Mouse (Mus musculus) lung, embryonic 16.5 days (tissue): ENCODE data around the gene Ptpn1. TPM values are rescaled to one million over a fixed set of nuclear protein-coding genes. Genes with fewer than 3 reads are reported as not detected.

ENCODE experiments used
- ATAC-seq: fragments of 200-750 bp; cut with Nextera tagmentation; 2 replicates; pipeline ENCODE4 v1.8.0; 2017; ENCODE audit warnings: low read depth, mild to moderate bottlenecking, moderate library complexity
- H3K27ac ChIP-seq: fragments of 300-500 bp; sonication (generic); 2 replicates; pipeline ENCODE4 v1.5.1; 2014; ENCODE audit warnings: mild to moderate bottlenecking, control low read depth, low read length
- H3K27me3 ChIP-seq: fragments of 300-500 bp; sonication (generic); 2 replicates; pipeline ENCODE4 v1.6.1; 2014; ENCODE audit warnings: low read depth, low read length, mixed read lengths; ENCODE audit not compliant: control insufficient read depth, insufficient read depth
- H3K36me3 ChIP-seq: fragments of 300-500 bp; sonication (generic); 2 replicates; pipeline ENCODE4 v1.6.1; 2014; ENCODE audit warnings: low read length; ENCODE audit not compliant: control insufficient read depth, insufficient read depth
- H3K4me1 ChIP-seq: fragments of 300-500 bp; sonication (generic); replicated peaks from 2 replicates; pipeline ENCODE4 v1.6.1; 2014; ENCODE audit warnings: low read length, mixed read lengths; ENCODE audit not compliant: control insufficient read depth, insufficient read depth
- H3K4me2 ChIP-seq: fragments of 300-500 bp; sonication (generic); 2 replicates; pipeline ENCODE4 v1.6.1; 2014; ENCODE audit warnings: low read depth, low read length, control low read depth
- H3K4me3 ChIP-seq: fragments of 300-500 bp; sonication (generic); 2 replicates; pipeline ENCODE4 v1.5.1; 2014; ENCODE audit warnings: mild to moderate bottlenecking, low read length, control low read depth
- H3K9ac ChIP-seq: fragments of 300-500 bp; sonication (generic); 2 replicates; pipeline ENCODE4 v1.6.1; 2014; ENCODE audit warnings: low read length, control low read depth
- H3K9me3 ChIP-seq: fragments of 300-500 bp; sonication (generic); 2 replicates; pipeline ENCODE4 v1.6.1; 2016; ENCODE audit warnings: low read length; ENCODE audit not compliant: control insufficient read depth
- WGBS: fragments of 180-500 bp; shearing (Covaris S2); extraction: QIAGEN DNeasy Blood & Tissue Kit; methylation state at CpG from one replicate; pipeline ENCODE4 v1.1.7; 2014; 5-methylcytosine and 5-hydroxymethylcytosine counted together
- polyA plus RNA-seq: library from polyadenylated mRNA; unstranded; fragments of >200 nt; fragmentation: Nextera tagmentation; extraction: Ambion mirVana; gene quantifications from 2 replicates; pipeline ENCODE4 v1.2.1, GENCODE M21; 2015

Gene Ptpn1
- polyA plus RNA-seq, 1 experiment from 2014 or later = 73.3 TPM

DNA sequence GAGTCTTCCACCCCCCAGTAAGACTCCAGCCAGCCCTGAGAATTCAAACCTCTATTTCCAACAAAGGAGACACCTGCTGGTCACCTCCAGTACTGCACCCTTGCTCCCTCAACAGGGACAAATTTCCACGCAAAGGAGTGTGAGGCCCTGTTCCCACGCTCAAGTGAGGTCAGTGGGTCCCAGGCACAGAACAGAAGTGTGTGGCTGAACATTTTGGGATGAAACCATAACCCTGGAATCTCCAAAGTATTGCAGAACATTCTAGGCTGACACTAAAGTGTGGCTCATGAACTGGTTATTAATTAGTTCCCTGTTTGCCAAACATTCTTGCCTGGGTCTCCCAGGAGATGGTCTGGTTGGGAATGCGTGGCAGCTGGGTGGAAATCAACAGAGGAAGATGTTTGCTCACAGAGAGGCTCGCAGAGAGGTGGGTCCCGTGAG is 85.1 kb downstream of the Ptpn1 start:
- Histone ChIP-seq H3K27me3 (no peaks in the 10 kb centered on the region), H3K4me1 (peaks cover 31% of the 10 kb centered on the region), H3K9ac (no peak overlapping the region), H3K4me3 (no peak overlapping the region), H3K4me2 (no peak overlapping the region), H3K36me3 (no peaks in the 10 kb centered on the region), H3K9me3 (no peaks in the 10 kb centered on the region), H3K27ac (peak overlapping the region; percentile 78)
- 19% methylated on average over 5 of the region's 5 CpGs for WGBS
- peak; percentile 15 for ATAC-seq

DNA sequence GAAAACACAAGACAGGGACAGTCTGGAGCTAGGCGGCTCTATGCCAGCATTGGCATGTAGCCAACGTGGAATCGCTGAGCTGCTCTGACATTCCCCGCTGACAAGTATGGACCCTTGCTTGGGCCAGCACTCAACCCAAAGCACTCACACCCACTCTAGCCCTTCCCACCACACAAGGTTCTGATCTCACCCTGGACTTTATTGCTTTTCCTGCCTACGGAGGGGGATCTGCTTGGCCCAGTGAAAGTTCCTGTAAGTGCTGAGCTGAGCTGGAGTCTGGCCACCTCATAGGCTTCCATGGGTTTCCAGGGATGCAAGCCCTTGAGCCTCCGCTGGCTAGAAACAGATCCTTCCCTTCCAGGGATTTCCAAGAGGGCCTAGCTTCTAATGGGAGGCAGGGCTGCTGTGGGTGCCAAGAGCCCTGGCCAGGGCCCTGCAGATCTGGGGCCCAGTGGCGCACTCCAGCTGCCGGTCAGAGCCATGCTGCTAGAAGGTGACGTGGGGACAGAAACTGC is 87.4 kb downstream of the Ptpn1 start:
- H3K4me2 ChIP-seq = no peak overlapping the region
- H3K4me1 ChIP-seq = peaks cover 27% of the 10 kb centered on the region
- ATAC-seq = peak; percentile 85
- 41% methylated on average over 9 of the region's 9 CpGs for WGBS
- H3K9me3 ChIP-seq = no peaks in the 10 kb centered on the region
- H3K27ac ChIP-seq = peak overlapping the region; percentile 94
- H3K36me3 ChIP-seq = no peaks in the 10 kb centered on the region
- no peaks in the 10 kb centered on the region for H3K27me3 ChIP-seq
- H3K9ac ChIP-seq = peak overlapping the region; percentile 8; the same call in 1 of the 2 replicates
- no peak overlapping the region for H3K4me3 ChIP-seq

DNA sequence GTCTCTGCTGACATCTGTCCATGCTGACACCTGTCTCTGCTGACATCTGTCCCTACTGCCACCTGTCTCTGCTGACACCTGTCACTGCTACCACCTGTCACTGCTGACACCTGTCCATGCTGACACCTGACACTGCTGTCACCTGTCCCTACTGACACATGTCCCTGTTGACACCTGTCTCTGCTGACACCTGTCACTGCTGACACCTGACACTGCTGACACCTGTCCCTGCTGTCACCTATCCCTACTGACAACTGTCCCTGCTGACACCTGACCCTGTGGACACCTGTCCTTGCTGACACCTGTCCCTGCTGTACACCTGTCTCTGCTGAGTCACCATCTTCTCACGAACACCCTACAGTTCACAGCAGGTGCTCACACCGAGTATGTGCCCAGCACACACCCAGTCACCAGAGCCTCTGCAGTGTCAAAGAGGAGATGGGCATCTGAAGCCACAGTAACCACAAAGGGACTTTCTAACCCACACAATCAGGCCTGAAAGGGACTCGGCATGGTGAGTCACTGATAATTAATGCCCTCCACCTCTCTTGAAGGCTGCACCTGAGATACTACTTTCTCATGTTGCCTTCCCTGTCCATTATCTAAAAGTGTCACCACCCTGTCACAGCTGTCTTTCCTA is 92.0 kb downstream of the Ptpn1 start:
- no peak overlapping the region for H3K27ac ChIP-seq
- no peak overlapping the region for H3K9ac ChIP-seq
- no peaks in the 10 kb centered on the region for H3K27me3 ChIP-seq
- H3K4me1 ChIP-seq = peaks cover 17% of the 10 kb centered on the region
- 62% methylated on average over 3 of the region's 3 CpGs for WGBS
- peaks cover 2% of the 10 kb centered on the region for H3K9me3 ChIP-seq
- H3K4me2 ChIP-seq = no peak overlapping the region
- H3K36me3 ChIP-seq = no peaks in the 10 kb centered on the region
- ATAC-seq = no peak
- no peak overlapping the region for H3K4me3 ChIP-seq

DNA sequence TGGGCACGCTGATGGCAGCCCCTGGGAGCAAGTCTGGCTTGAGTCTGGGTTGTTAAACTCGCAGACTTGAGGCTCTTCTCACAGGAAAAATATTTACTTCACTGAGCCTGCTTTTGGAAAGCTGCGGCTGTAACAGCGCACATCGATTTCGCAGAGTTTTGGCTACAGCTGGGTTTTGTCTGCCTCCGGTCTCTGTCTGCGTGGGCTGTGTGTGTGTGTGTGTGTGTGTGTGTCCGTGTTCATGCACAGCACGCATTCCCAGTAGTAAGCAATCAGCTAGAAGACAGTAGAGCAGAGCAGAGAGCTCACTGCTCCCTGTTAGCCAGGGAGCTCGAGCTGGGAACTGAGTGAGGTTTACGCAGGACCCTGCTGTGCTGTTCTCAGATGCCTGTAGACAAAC is 93.3 kb downstream of the Ptpn1 start:
- peak; percentile 90 for ATAC-seq
- no peaks in the 10 kb centered on the region for H3K27me3 ChIP-seq
- WGBS = 41% methylated on average over 12 of the region's 12 CpGs
- no peak overlapping the region for H3K4me3 ChIP-seq
- H3K36me3 ChIP-seq = no peaks in the 10 kb centered on the region
- peaks cover 7% of the 10 kb centered on the region; the same call in 1 of the 2 replicates for H3K4me1 ChIP-seq
- H3K27ac ChIP-seq = peak overlapping the region; percentile 69
- H3K9me3 ChIP-seq = peaks cover 2% of the 10 kb centered on the region
- no peak overlapping the region for H3K4me2 ChIP-seq
- no peak overlapping the region for H3K9ac ChIP-seq

DNA sequence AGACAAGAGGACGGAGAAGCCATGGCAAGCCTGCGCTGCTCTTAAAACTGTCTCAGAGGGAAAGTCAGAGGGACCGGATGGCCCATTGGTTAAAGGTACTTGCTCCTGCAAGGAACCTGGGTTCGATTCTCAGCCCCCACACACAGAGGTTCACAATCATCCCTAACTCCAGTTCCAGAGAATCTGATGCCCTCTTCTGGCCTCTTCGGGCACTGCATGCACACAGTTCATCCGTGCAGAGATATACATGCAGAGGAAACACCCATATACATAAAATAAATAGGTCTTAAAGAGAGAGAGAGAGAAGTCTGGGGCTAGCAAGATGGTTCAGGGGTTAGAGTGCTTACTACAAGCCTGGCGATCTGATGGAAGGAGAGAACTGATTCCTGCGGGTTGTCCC is 94.0 kb downstream of the Ptpn1 start:
- H3K4me1 ChIP-seq = peaks cover 7% of the 10 kb centered on the region; the same call in 1 of the 2 replicates
- H3K9me3 ChIP-seq = peaks cover 2% of the 10 kb centered on the region
- no peaks in the 10 kb centered on the region for H3K27me3 ChIP-seq
- no peak overlapping the region for H3K9ac ChIP-seq
- ATAC-seq = no peak
- no peak overlapping the region for H3K4me2 ChIP-seq
- 86% methylated on average over 8 of the region's 8 CpGs for WGBS
- H3K27ac ChIP-seq = peak overlapping the region; percentile 69
- H3K4me3 ChIP-seq = no peak overlapping the region
- H3K36me3 ChIP-seq = no peaks in the 10 kb centered on the region

DNA sequence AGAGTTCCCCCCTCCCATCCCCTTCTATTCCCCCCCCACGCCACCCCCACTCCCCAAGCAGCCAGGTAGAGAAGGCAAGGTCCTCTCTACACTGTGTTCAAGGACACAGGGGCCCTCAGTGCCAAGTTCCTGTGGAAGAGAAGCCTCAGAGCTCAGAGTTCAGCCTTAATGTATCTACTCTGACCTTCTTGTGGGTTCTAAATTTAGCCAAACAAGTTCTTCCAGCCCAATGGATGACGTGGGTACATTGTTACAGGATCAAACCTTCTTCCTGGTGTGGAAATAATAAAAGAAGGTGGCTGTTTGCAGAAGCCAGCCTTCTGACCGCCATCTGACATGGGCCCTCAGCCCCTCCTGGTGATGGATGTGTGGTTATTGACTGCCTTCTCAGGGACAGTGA is 94.6 kb downstream of the Ptpn1 start:
- Histone ChIP-seq H3K27me3 (no peaks in the 10 kb centered on the region), H3K4me2 (no peak overlapping the region), H3K4me1 (peaks cover 7% of the 10 kb centered on the region; the same call in 1 of the 2 replicates), H3K9ac (no peak overlapping the region), H3K4me3 (no peak overlapping the region), H3K27ac (peak overlapping the region; percentile 69), H3K36me3 (no peaks in the 10 kb centered on the region), H3K9me3 (peaks cover 2% of the 10 kb centered on the region)
- 24% methylated on average over 3 of the region's 3 CpGs for whole genome bisulfite sequencing
- no peak for ATAC-seq

DNA sequence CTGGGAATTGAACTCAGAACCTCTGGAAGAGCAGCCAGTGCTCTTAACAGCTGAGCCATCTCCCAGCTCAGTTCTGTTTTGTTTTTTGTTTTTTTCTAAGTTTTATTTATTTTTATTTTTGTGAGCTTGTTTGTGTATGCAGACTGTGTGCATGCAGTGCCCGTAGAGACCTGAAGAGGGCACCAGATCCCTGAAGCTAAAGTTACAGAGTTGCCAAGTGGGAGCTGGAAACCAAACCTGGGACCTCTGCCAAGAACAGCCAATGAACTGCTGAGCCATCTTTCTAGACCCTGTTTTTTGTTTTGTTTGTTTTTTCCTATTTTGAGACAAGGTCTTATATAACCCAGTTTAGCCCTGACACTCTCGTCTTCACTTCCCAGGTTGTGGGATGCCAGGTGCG is 96.5 kb downstream of the Ptpn1 start:
- no peak for ATAC-seq
- Histone ChIP-seq H3K36me3 (no peaks in the 10 kb centered on the region), H3K4me3 (no peak overlapping the region), H3K27ac (no peak overlapping the region), H3K4me2 (no peak overlapping the region), H3K9ac (no peak overlapping the region), H3K9me3 (peaks cover 2% of the 10 kb centered on the region), H3K27me3 (no peaks in the 10 kb centered on the region), H3K4me1 (peaks cover 7% of the 10 kb centered on the region; the same call in 1 of the 2 replicates)
- WGBS = 94% methylated on average over 3 of the region's 3 CpGs

Other genes starting within 250 kb of the Ptpn1 start
- 2.4 and 4.1 TPM in 2 replicates for gene Cebpb, start 243.1 kb upstream of the Ptpn1 start, polyA plus RNA-seq
- 38.3 and 39.6 TPM in 2 replicates for gene Tmem189, start 242.2 kb upstream of the Ptpn1 start, polyA plus RNA-seq
- 2.0 and 2.5 TPM in 2 replicates for gene Ripor3, start 78.6 kb downstream of the Ptpn1 start, polyA plus RNA-seq
- 11.4 and 12.6 TPM in 2 replicates for gene Pard6b, start 148.9 kb downstream of the Ptpn1 start, polyA plus RNA-seq